Mouse (Mus musculus) hematopoietic stem cell, adult 5-6 weeks (primary cell): ENCODE measurements around the gene Btd. TPM values are rescaled to one million over a fixed set of nuclear protein-coding genes. Genes with fewer than 3 reads are reported as not detected.

Experiments used
- ATAC-seq, 2 experiments: fragments of 125-278 bp in 1 of 2; replicated peaks in 1 of 2; 2 replicates each; pipeline ENCODE4 v1.8.0; 2016 to 2017; ENCODE audit warnings: inconsistent platforms in 2 of 2, mild to moderate bottlenecking in 2 of 2, moderate number of reproducible peaks in 2 of 2, low read depth in 1 of 2, moderate TSS enrichment in 1 of 2; ENCODE audit not compliant: low FRiP score in 2 of 2, poor library complexity in 2 of 2, severe bottlenecking in 2 of 2, insufficient read depth in 1 of 2, low TSS enrichment in 1 of 2
- total RNA-seq: library from RNA; stranded (forward); fragments of 172-1452, 232-1000 nt; gene quantifications from 2 replicates; pipeline ENCODE4 v1.2.3, GENCODE M21; 2017

Btd gene
- total RNA-seq, 1 experiment from 2014 or later = 23.3 TPM

DNA sequence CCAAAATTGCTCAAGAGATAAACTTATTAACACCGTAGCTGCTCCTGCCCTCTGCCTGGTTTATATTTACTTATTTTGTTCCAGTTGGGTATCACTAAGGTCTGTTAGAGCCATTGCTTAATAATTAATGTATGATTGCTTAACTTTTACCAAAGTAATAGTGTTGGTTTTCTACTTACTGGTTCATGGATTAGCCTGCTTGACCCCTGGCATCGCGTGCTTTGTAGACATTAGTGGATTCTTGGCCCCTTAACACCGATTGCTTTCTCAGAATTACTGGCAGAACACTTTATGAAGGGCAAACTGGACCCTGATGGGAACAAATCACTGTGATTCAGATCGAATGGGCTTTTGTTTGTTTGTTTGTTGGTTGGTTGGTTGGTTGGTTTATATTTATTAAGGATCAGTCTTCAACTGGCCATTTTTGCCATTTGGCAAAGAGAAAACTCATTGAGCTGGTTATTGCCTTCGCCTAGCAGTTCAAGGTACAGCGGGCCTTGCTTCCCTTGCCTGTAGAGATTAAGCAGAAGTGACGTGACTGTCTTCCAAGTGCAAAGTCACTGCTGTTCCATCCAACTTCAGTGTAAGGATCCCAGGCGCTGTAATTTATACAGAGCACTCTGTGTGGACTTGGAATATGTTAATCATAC, 803 bp downstream of the Btd start:
- no peak for ATAC-seq

- ATAC-seq = no peak
These were observed 3.5 kb downstream of the Btd start for GRCm38 (mm10) chr14:31644183-31644830.

- ATAC-seq = no peak
These were observed 4.2 kb downstream of the Btd start for GRCm38 (mm10) chr14:31644931-31645547.

- ATAC-seq = no peak
These were observed 5.1 kb downstream of the Btd start for GRCm38 (mm10) chr14:31645920-31646319.

DNA sequence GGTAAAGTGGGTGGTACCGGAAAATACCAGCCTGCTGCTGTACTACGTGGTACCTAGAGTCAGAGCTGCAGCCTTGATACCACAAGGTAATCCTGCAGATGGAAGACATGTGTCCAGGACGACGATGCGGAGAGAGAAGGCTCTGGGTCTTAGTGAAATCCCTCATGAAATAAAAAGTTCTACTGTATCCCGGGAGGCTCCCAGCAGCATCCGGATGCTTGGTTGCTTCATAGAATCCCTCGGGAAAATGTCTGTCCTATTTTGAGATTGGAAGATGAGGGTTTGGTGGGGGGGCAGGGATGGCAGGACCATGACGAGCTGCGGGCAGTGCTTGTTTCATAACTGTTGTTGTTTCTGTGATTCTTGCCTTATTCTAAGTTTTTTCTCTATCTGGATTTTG, 7.2 kb downstream of the Btd start:
- ATAC-seq = no peak

GRCm38 (mm10) chr14:31650347-31650746, 9.5 kb downstream of the Btd start:
- no peak for ATAC-seq

DNA sequence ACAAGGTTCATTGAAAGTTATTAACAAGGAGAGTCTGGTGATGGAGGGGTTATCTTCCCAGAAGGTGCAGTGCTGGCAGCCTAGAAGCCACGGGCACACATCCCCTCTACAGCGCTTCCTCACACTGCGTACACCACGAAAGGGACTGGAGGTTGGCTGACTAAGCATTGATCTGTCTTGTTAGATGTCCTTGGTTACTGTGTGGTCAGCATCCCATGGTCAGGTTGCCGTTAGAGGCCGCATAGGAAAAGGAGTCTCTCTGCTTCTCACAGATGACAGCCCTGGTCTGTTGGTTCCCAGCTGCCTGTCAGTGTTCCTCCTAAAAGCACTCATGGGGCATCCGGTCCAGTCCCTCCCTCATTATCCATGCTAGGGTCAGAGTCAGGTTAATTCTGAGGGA, 10.4 kb downstream of the Btd start:
- ATAC-seq = no peak

GRCm38 (mm10) chr14:31652106-31652505, 11.3 kb downstream of the Btd start:
- no peak for ATAC-seq

GRCm38 (mm10) chr14:31652624-31653023, 11.8 kb downstream of the Btd start:
- no peak for ATAC-seq

DNA sequence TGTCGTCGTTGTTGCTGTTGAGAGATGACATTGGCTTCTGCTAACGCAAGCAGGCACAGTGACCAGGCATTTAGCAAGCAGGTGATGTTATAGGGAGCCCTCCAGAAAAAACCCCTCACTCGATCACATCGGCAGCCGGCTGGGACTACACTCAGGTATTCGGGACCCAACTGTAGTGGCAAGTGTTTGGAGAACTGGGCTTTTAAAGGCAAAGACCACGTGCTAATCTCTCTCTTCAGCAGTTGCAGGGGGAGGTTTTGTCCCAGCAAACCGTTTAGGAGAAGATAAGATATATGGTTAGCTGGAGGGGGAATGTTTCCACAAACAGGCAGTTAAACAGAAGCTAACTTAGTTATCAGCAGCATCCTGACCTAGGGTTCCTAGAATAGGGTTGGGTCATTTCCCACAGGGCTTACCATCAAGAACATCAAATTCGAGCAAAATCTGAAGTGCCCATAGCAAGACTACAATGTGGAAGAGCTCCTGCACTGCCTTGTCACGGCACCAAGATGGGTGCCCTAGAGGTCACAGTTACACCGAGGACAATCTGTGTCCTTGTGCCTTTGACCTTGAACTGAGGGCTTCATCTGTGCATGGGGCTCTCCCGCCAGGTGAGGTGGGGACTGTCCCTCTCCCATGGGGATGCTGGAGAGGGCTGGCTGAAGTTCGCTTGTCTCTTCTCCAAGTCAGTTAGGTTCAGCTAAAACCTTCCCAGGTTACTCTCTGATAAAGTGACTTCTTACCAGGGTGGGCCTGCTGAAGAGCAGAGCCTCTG, 12.5 kb downstream of the Btd start:
- ATAC-seq = no peak

DNA sequence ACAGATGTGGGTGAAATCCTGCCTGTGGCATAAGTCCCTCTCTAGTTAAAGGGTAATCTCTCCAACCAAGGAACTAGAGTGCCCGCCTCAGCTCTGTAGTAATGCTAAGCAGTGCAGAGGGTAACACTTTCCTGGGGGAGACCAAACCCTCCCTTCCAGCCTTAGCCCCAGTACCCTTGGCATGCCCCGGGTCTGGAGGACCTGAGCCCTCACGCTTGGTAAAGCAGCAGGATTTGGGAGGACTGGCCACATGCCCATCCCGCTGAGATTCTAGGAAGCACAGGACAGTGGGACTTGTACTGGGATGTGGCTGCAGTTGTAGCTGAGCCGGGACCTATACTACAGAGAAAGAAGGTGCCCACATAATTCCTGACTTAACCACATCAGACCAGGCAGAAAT, 14.0 kb downstream of the Btd start:
- no peak for ATAC-seq

DNA sequence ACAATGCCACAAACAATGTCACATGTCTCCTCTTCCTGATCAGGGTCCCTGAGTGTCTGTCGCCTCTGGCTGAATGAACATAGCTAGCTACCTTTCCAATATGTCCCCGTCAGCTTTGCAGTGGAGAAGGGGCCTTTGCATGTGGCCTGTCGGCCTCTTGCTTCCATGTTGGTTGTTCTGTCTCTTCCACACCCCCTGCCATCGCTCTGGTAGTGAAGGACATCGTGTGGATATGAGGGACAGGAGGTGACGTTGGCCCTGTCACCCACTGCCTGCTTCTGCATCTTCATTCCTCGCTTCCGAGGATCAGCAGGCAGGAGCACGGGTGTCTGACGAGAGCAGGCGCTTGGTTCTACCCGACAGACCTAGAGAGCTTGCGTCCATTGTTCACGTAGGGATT, 14.6 kb downstream of the Btd start:
- no peak for ATAC-seq

GRCm38 (mm10) chr14:31656386-31656785, 15.6 kb downstream of the Btd start:
- ATAC-seq = no peak

DNA sequence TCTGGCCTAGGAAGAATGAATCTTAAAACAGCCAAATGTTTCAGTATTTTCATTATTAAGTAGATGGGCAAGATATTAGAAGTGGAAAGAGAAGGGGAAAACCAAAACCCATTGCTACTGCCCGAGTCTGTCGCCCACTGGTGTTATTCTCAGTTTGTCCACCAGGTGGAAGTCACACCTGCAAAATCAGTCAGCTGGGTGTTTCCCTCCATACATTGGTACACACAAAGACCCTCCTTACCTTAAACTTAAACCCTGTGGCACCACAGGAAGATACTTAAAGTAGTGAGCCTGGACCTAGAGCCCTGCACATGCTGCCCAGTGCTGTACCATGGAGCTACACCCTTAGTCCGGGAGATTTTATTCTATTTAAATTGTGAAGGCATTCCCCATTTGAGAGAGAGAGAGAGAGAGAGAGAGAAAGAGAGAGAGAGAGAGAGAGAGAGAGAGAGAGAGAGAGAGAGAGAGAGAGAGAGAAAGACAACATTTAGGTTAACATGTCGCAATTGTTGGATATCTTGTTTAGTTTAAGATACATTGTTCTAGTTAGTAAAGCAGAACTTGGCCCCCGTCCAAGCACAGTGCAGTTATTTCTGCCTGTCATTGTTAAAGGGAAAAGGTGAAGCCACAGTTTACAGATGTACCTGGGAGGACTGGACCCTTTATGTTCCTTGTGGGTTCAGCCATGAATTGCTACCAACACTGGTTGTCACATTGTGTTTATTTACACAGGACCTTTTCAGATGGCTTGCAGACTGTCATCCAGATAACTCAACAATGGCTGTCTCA, 16.2 kb downstream of the Btd start:
- ATAC-seq = peak; percentile 61 to 67

GRCm38 (mm10) chr14:31658126-31658680, 17.4 kb downstream of the Btd start:
- no peak for ATAC-seq

DNA sequence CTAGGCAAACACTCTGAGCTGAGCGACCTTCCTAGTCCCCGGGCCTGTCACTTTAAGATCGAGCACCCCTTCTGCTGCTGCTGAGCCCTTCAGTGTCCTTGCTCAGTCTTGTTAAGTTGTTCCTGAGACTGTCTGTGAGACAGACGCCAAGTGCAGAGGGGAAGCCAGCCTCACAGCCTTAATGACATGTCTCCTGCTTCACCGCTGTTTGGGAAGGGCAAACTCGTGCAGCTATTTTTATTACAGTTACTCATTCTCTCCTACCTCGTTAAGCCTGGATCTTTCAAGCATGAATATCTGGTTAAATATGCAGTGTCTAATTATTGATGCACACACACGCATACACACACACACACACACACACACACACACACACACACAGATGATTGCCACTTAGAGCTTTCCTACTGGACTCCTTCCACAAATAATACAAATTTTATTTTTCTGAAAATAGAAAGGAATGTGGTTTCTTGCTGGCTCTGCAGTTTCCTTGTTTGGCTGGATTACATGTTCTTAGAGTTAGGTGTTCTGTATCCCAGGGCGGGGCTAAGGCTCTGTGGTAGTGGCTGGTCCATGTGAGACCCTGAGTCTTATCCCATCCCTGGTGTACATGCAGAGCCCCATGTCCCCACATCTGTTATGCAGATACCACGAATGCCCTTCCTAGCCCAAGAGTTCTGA, 18.8 kb downstream of the Btd start:
- ATAC-seq = no peak
